Mouse (Mus musculus): ENCODE data around the gene Rhbdl1.

DNA sequence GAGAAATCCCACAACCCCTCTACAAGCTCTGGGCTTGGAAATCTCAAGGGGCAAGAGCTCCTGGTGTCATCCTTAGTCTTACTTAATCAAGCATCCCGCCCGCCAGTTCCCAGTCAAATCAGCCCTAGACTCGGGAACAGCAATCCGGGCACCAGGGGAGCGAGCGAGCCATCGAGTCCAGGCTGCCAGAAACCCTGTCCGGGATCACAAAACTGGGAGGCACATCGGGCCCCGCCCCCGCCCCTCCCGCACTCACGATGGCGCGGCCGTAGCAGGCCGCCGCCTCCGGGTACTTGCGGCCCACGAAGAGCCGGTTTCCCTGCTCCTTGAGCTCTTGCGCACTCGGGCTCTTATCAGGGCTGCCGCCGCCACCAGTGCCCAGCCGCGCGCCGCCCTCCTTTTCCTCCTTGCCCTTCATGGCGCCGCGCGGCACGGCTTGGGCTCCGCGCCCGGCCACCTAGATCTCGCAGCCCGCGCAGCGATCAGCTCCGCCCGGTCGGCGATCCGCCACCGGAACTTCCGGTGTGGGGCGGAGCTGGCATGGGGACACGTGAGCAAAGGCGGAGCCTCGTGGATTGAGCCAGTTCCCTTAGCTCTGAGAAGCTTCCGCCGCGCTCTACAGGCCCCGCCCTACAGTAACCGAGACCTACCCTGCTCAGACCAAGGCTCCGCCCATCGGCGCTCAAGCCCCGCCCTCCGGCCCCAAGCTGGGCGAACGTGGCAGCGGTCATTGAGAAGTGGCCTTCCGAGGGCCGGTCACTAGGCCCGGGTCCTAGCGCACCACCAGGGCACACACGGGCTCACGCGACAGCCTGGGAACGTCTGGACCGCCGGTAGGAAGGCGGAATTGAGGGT, 4.4 kb downstream of the Rhbdl1 start:
- TF ChIP-seq CTCF (IDR thresholded peaks at IDR 0.05; ENCODE audit: low read depth, low read length) (0 out of 2 replicates have a peak, but pooled peaks have one; percentile 2), POLR2A (IDR thresholded peaks at IDR 0.05; ENCODE audit: extremely low read depth, insufficient read depth, low read length) (peak; percentile 66)

Measured in liver, adult 2 months (tissue).